Mouse (Mus musculus) thymus, postnatal 25 days (tissue): ENCODE results near the gene Rpap1.
"Not testable (repeated sequence)": the region's sequence is repeated elsewhere in the genome, so short reads cannot be mapped to it uniquely, and the experiment has no call there.

Experiments
- DNase-seq: peaks from one replicate; pipeline ENCODE4 v3.0.0; 2022

The Rpap1 gene

DNA sequence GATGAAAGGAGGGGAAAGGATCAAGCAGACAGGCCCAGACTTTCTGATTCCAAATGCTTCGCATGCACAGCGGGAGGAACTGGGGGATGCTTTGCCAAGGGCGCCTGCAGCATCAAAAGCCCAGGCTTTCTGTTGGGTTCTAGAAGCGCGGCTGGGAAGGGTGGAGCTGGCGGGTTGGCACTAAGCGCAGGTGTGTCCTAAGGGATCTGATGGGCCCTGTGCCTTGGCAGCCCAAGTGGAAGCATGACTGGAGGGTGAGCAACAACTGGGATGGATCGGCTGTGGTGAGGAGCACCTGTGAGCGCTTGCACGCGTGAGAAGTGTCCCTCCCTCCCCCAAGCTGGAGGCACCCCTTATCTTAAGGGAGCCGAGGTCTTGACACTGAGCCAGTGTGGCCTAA lies 50.2 kb downstream of the Rpap1 start:
- no peak for DNase-seq

GRCm38 (mm10) chr2:119730735-119731134 lies 56.6 kb downstream of the Rpap1 start:
- DNase-seq, result no peak

- no peak for DNase-seq
Observed at GRCm38 (mm10) chr2:119727762-119728416, 59.4 kb downstream of the Rpap1 start.

- no peak for DNase-seq
Observed at GRCm38 (mm10) chr2:119721070-119721469, 66.3 kb downstream of the Rpap1 start.

GRCm38 (mm10) chr2:119715868-119716267 lies 71.5 kb downstream of the Rpap1 start:
- DNase-seq, result not testable (repeated sequence)
